ENCODE assay signal across 9 mouse cellular contexts in genomic region chr4:89136356-89136755, GRCm38 (mm10). TPM values are rescaled to one million over a fixed set of nuclear protein-coding genes. Genes with fewer than 3 reads are reported as not detected.
A peak's percentile ranks its signal among the peaks of the same experiment; 100 is the strongest.
DNase-seq lines count a peak whose midpoint lies in the region; ATAC-seq and TF ChIP-seq lines count a peak whose summit lies in the region.
"Had no signal": no experiment of that assay in that cellular context is flagged by ENCODE, and none has a peak within 500 bp of the region (broad histone marks: within the 10 kb centered on the region; RNA-seq: fewer than 3 reads in every experiment).

No protein-coding gene starts in this region.

- no peaks in the 10 kb centered on the region for H3K9me3 ChIP-seq in heart, embryonic 15.5 days (replicated peaks)
- H3K9me3 ChIP-seq in forebrain, embryonic 11.5 days (ENCODE audit: control insufficient read depth, low read length) = no peaks in the 10 kb centered on the region
- H3K9me3 ChIP-seq in limb, embryonic 10.5 days (replicated peaks) = no peaks in the 10 kb centered on the region
- no peaks in the 10 kb centered on the region for H3K9me3 ChIP-seq in midbrain, postnatal 0 days (ENCODE audit: low read length)

- no peak for TF ChIP-seq CTCF in midbrain, postnatal 0 days (IDR thresholded peaks at IDR 0.05)

- WGBS in heart, embryonic 15.5 days = 45% methylated on average over 3 of the region's 3 CpGs
- WGBS in forebrain, embryonic 11.5 days = 24% methylated on average over 3 of the region's 3 CpGs
- WGBS in limb, embryonic 10.5 days = 27% methylated on average over 3 of the region's 3 CpGs
- 35% methylated on average over 3 of the region's 3 CpGs for WGBS in midbrain, postnatal 0 days

- H3K4me2 ChIP-seq in heart, embryonic 15.5 days = peak overlapping the region; percentile 94
- peak overlapping the region; percentile 72; the same call in 1 of the 2 replicates for H3K4me2 ChIP-seq in forebrain, embryonic 11.5 days (ENCODE audit: low read depth, low read length, severe bottlenecking)
- peak overlapping the region; percentile 89 for H3K4me2 ChIP-seq in midbrain, postnatal 0 days (ENCODE audit: low read depth, low read length, poor library complexity, severe bottlenecking)

- no peak for ATAC-seq in heart, embryonic 15.5 days (replicated peaks; ENCODE audit: insufficient number of reproducible peaks, insufficient read depth, low FRiP score, low read depth)
- 0 out of 2 replicates have a peak, but pooled peaks have one; percentile 2 for ATAC-seq in forebrain, embryonic 11.5 days (replicated peaks; ENCODE audit: low FRiP score)
- ATAC-seq in midbrain, postnatal 0 days (ENCODE audit: low FRiP score) = no peak

- H3K27me3 ChIP-seq in heart, embryonic 15.5 days = no peaks in the 10 kb centered on the region
- no peaks in the 10 kb centered on the region for H3K27me3 ChIP-seq in forebrain, embryonic 11.5 days (ENCODE audit: control insufficient read depth, insufficient read depth, low read length)
- no peaks in the 10 kb centered on the region for H3K27me3 ChIP-seq in limb, embryonic 10.5 days (ENCODE audit: low read depth, poor library complexity, severe bottlenecking)
- no peaks in the 10 kb centered on the region for H3K27me3 ChIP-seq in midbrain, postnatal 0 days (ENCODE audit: insufficient read depth, low read length)

- no peak for DNase-seq in heart, postnatal 4 days
- no peak for DNase-seq in forebrain, embryonic 11.5 days (ENCODE audit: low spot score)
- DNase-seq in limb, embryonic 10.5 days (ENCODE audit: low spot score) = no peak
- no peak for DNase-seq in midbrain, postnatal 0 days (ENCODE audit: low spot score)
- no peak for DNase-seq in cerebellum, adult 8-10 months
- no peak for DNase-seq in cerebellum, adult 11-12 months
- DNase-seq in thymus, postnatal 36 days = no peak
- DNase-seq: gastrocnemius, postnatal 25 days had no signal

- no peaks in the 10 kb centered on the region for H3K36me3 ChIP-seq in heart, embryonic 15.5 days
- H3K36me3 ChIP-seq in forebrain, embryonic 11.5 days (ENCODE audit: control insufficient read depth, insufficient read depth, low read length) = no peaks in the 10 kb centered on the region
- peaks cover 7% of the 10 kb centered on the region for H3K36me3 ChIP-seq in limb, embryonic 10.5 days
- no peaks in the 10 kb centered on the region for H3K36me3 ChIP-seq in midbrain, postnatal 0 days (ENCODE audit: insufficient read depth, low read length)

- H3K27ac ChIP-seq in heart, embryonic 15.5 days = peak overlapping the region; percentile 94; the same call in 1 of the 2 replicates
- H3K27ac ChIP-seq in forebrain, embryonic 11.5 days (ENCODE audit: low read depth, low read length) = 0 out of 2 replicates have a peak overlapping the region, but pooled peaks have one; percentile 66
- H3K27ac ChIP-seq in limb, embryonic 10.5 days = peak overlapping the region; percentile 98; the same call in 1 of the 2 replicates
- no peak overlapping the region for H3K27ac ChIP-seq in midbrain, postnatal 0 days (ENCODE audit: low read depth, low read length)

- H3K9ac ChIP-seq in heart, embryonic 15.5 days = peak overlapping the region; percentile 92; the same call in 1 of the 2 replicates
- no peak overlapping the region; the same call in 1 of the 2 replicates for H3K9ac ChIP-seq in forebrain, embryonic 11.5 days (ENCODE audit: low read length)
- no peak overlapping the region for H3K9ac ChIP-seq in midbrain, postnatal 0 days (replicated peaks; ENCODE audit: low read length, poor library complexity, severe bottlenecking)

- peaks cover 38% of the 10 kb centered on the region for H3K4me1 ChIP-seq in heart, embryonic 15.5 days (replicated peaks)
- H3K4me1 ChIP-seq in forebrain, embryonic 11.5 days (replicated peaks; ENCODE audit: control insufficient read depth, insufficient read depth, low read length) = 0 out of 2 replicates have a peak, but pooled peaks cover 6% of the 10 kb centered on the region
- peaks cover 28% of the 10 kb centered on the region for H3K4me1 ChIP-seq in limb, embryonic 10.5 days
- H3K4me1 ChIP-seq in midbrain, postnatal 0 days (ENCODE audit: insufficient read depth, low read length) = 0 out of 2 replicates have a peak, but pooled peaks cover 7% of the 10 kb centered on the region

- H3K4me3 ChIP-seq in heart, embryonic 15.5 days = peak overlapping the region; percentile 97
- no peak overlapping the region for H3K4me3 ChIP-seq in forebrain, embryonic 11.5 days (ENCODE audit: low read depth, low read length)
- H3K4me3 ChIP-seq in limb, embryonic 10.5 days = peak overlapping the region; percentile 97; the same call in 1 of the 2 replicates
- H3K4me3 ChIP-seq in midbrain, postnatal 0 days (ENCODE audit: low read depth, low read length) = peak overlapping the region; percentile 63; the same call in 1 of the 2 replicates

RNA-seq across cellular contexts. Expression of gene Mtap, which starts 0.6 kb away (rescaled TPM):
- polyA plus RNA-seq in heart, embryonic 15.5 days (2015; fragmentation: Nextera tagmentation; extraction: Ambion mirVana) = 51.9 and 53.4 TPM in 2 replicates
- total RNA-seq in heart, postnatal 4 days (2021) = 10 to 100 TPM; 32.4 to 35.4 TPM
- polyA plus RNA-seq in forebrain, embryonic 11.5 days (2014; fragmentation: Nextera tagmentation; extraction: Ambion mirVana) = 103 and 110 TPM in 2 replicates
- 117 and 141 TPM in 2 replicates for polyA plus RNA-seq in limb, embryonic 10.5 days (2016; fragmentation: Nextera tagmentation; extraction: Ambion mirVana)
- total RNA-seq in midbrain, postnatal 0 days (2014; rRNA removed) = 7.6 and 8.6 TPM in 2 replicates
- 15.1 and 16.3 TPM in 2 replicates for polyA plus RNA-seq in midbrain, postnatal 0 days (2015; fragmentation: Nextera tagmentation; extraction: Ambion mirVana)
